Mouse (Mus musculus): ENCODE data around the gene Skap1.

Skap1 gene

GRCm38 (mm10) chr11:96560229-96560628 lies 95.8 kb downstream of the Skap1 start:
- no peak for DNase-seq (ENCODE audit: extremely low spot score, low spot score)

- no peak for DNase-seq (ENCODE audit: extremely low spot score, low spot score)
These were observed 99.7 kb downstream of the Skap1 start for GRCm38 (mm10) chr11:96564088-96564487.

- no peak for DNase-seq (ENCODE audit: extremely low spot score, low spot score)
These were observed 108.1 kb downstream of the Skap1 start for GRCm38 (mm10) chr11:96572515-96572914.

GRCm38 (mm10) chr11:96576491-96577427 lies 112.4 kb downstream of the Skap1 start:
- peak; percentile 37 for DNase-seq (ENCODE audit: extremely low spot score, low spot score)

GRCm38 (mm10) chr11:96578551-96579283 lies 114.3 kb downstream of the Skap1 start:
- DNase-seq (ENCODE audit: extremely low spot score, low spot score), result peak; percentile 81

- peak; percentile 69 for DNase-seq (ENCODE audit: extremely low spot score, low spot score)
These were observed 117.4 kb downstream of the Skap1 start for GRCm38 (mm10) chr11:96581604-96582384.

- DNase-seq (ENCODE audit: extremely low spot score, low spot score), result peak; percentile 83
These were observed 118.2 kb downstream of the Skap1 start for GRCm38 (mm10) chr11:96582595-96582994.

- no peak for DNase-seq (ENCODE audit: extremely low spot score, low spot score)
These were observed 125.4 kb downstream of the Skap1 start for GRCm38 (mm10) chr11:96589828-96590227.

GRCm38 (mm10) chr11:96595890-96596289 lies 131.5 kb downstream of the Skap1 start:
- DNase-seq (ENCODE audit: extremely low spot score, low spot score), result no peak

- DNase-seq (ENCODE audit: extremely low spot score, low spot score), result no peak
These were observed 131.9 kb downstream of the Skap1 start for GRCm38 (mm10) chr11:96596301-96596700.

- no peak for DNase-seq (ENCODE audit: extremely low spot score, low spot score)
These were observed 138.4 kb downstream of the Skap1 start for GRCm38 (mm10) chr11:96602806-96603205.

GRCm38 (mm10) chr11:96604306-96604705 lies 139.9 kb downstream of the Skap1 start:
- no peak for DNase-seq (ENCODE audit: extremely low spot score, low spot score)

- DNase-seq (ENCODE audit: extremely low spot score, low spot score), result no peak
These were observed 140.5 kb downstream of the Skap1 start for GRCm38 (mm10) chr11:96604751-96605450.

- DNase-seq (ENCODE audit: extremely low spot score, low spot score), result no peak
These were observed 141.1 kb downstream of the Skap1 start for GRCm38 (mm10) chr11:96605516-96605915.

GRCm38 (mm10) chr11:96612596-96612995 lies 148.2 kb downstream of the Skap1 start:
- DNase-seq (ENCODE audit: extremely low spot score, low spot score), result no peak

- DNase-seq (ENCODE audit: extremely low spot score, low spot score), result no peak
These were observed 152.4 kb downstream of the Skap1 start for GRCm38 (mm10) chr11:96616792-96617191.

- DNase-seq (ENCODE audit: extremely low spot score, low spot score), result no peak
These were observed 154.5 kb downstream of the Skap1 start for GRCm38 (mm10) chr11:96618789-96619445.

- DNase-seq (ENCODE audit: extremely low spot score, low spot score), result no peak
These were observed 155.2 kb downstream of the Skap1 start for GRCm38 (mm10) chr11:96619576-96619975.

- no peak for DNase-seq (ENCODE audit: extremely low spot score, low spot score)
These were observed 155.6 kb downstream of the Skap1 start for GRCm38 (mm10) chr11:96620006-96620405.

GRCm38 (mm10) chr11:96620660-96621059 lies 156.3 kb downstream of the Skap1 start:
- peak; percentile 48 for DNase-seq (ENCODE audit: extremely low spot score, low spot score)
